Mouse (Mus musculus) olfactory bulb, adult 2 months (tissue): ENCODE data around the gene Tmtc4.

Experiments
- CTCF ChIP-seq: fragments of 200-500 bp; IDR thresholded peaks from 2 replicates; pipeline ENCODE4 v1.5.1; 2012; ENCODE audit warnings: low read depth, mild to moderate bottlenecking, low read length, moderate library complexity; ENCODE audit not compliant: insufficient read depth
- POLR2A ChIP-seq: fragments of 200-500 bp; IDR thresholded peaks from 2 replicates; pipeline ENCODE4 v1.6.1; 2012; ENCODE audit warnings: mild to moderate bottlenecking, low read depth, low read length, moderate library complexity; ENCODE audit not compliant: insufficient read depth

DNA sequence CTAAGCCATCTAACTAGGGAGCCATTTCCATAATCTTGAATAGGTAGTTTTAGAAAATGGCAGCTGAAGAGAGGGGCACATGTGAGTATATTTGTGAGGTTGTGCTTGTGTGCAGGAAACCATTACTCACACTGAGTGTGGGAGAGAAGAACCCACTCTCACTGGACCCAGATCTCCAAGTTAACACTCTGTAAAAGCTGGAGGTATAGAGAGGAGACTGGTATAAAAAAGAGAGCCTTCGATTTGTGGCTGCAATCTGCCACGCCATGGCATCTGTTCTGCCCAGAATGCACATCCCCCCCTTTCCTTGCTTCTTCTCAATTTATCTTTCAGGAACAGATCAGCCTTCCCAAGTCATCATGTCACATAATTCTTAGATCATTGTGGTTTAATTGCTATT lies 24.8 kb upstream of the Tmtc4 start:
- TF ChIP-seq CTCF, result no peak
- no peak for TF ChIP-seq POLR2A
